Mouse (Mus musculus): Measurements from ENCODE around the gene Gm5930. TPM values are rescaled to one million over a fixed set of nuclear protein-coding genes. Genes with fewer than 3 reads are reported as not detected.

Gm5930 gene
- total RNA-seq (2023), result not detected

DNA sequence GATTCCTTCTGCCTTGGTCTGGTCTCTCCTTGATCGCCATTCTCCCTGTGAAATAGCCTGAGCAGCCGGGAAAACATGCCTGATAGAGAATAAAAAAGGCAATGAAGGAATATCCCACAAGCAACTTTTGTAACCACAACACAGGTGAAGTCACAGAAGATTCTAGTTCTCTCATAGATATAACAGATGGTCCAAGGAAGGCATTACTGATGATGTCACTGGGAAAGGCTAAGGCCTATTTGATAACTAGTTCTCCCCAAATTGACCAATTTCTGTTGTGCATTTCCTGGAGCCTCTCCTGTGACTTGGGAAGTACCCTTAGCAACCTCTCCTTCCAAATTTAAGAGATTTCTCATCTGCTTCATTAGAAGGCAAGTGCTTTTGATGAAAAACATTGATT, at the start of gene Gm5930:
Gm5930 (minus strand) TSS at position 101 of the 400 bp plus-strand sequence.

DNA sequence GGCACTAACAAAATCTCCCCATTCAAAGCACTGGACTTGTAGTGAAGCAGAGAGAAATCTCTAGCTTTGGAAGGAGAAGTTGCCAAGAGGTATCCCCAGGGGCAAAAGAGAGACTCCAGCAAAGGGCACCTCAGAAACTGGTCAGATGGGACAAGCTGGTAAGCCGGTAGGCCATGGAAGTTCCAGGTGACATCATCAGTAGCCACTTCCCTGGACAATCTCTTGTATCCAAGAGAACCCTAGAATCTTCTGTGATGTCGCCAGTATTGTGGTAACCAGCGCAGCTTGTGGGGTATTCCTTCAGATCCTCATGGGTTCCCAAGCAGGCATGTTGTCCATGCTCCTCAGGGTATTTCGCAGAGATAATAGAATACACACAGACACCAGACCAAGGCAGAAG, 26.7 kb upstream of the Gm5930 start, which contains the start of gene Gm8229:
Gm8229 (plus strand) TSS at position 301 of the 400 bp plus-strand sequence.

DNA sequence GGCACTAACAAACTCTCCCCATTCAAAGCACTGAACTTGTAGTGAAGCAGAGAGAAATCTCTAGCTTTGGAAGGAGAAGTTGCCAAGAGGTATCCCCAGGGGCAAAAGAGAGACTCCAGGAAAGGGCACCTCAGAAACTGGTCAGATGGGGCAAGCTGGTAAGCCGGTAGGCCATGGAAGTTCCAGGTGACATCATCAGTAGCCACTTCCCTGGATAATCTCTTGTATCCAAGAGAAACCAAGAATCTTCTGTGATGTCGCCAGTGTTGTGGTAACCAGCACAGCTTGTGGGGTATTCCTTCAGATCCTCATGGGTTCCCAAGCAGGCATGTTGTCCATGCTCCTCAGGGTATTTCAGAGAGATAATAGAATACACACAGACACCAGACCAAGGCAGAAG, 53.1 kb downstream of the Gm5930 start, which contains the start of gene Gm8220:
Gm8220 (plus strand) TSS at position 301 of the 400 bp plus-strand sequence.

Other genes with a start within 250 kb of the Gm5930 start
- gene Ear2, start 235.9 kb downstream of the Gm5930 start, total RNA-seq (2023), result 100 to 1,000 TPM; 405 to 452 TPM
- gene Gm3327, start 214.7 kb downstream of the Gm5930 start, total RNA-seq (2023), result not detected
- gene Gm8212, start 140.9 kb downstream of the Gm5930 start, total RNA-seq (2023), result not detected
- gene 4930503E14Rik, start 125.3 kb downstream of the Gm5930 start, total RNA-seq (2023), result not detected
- gene Gm8220, start 53.0 kb downstream of the Gm5930 start, total RNA-seq (2023), result not detected
- not detected for gene Gm8229, start 26.8 kb upstream of the Gm5930 start, total RNA-seq (2023)
- gene Gm3371, start 72.1 kb upstream of the Gm5930 start, total RNA-seq (2023), result not detected
- gene Gm8232, start 95.1 kb upstream of the Gm5930 start, total RNA-seq (2023), result not detected
- not detected for gene BC061237, start 153.9 kb upstream of the Gm5930 start, total RNA-seq (2023)
- not detected for gene Gm17093, start 179.7 kb upstream of the Gm5930 start, total RNA-seq (2023)
- not detected for gene Gm8247, start 244.6 kb upstream of the Gm5930 start, total RNA-seq (2023)